Mouse (Mus musculus) hindbrain, embryonic 13.5 days (tissue): Measurements from ENCODE around the gene Acvr1c. TPM values are rescaled to one million over a fixed set of nuclear protein-coding genes. Genes with fewer than 3 reads are reported as not detected.
A peak's percentile ranks its signal among the peaks of the same experiment; 100 is the strongest.

Experiments used
- ATAC-seq: fragments of 200-750 bp; cut with Nextera tagmentation; 2 replicates; pipeline ENCODE4 v1.8.0; 2017; ENCODE audit warnings: moderate TSS enrichment; ENCODE audit not compliant: low FRiP score
- H3K27ac ChIP-seq: fragments of 300-500 bp; sonication (generic); 2 replicates; pipeline ENCODE4 v1.5.1; 2015; ENCODE audit warnings: inconsistent platforms, mild to moderate bottlenecking, moderate library complexity
- H3K27me3 ChIP-seq: fragments of 300-500 bp; sonication (generic); 2 replicates; pipeline ENCODE4 v1.6.1; 2015; ENCODE audit warnings: mild to moderate bottlenecking, inconsistent platforms
- H3K36me3 ChIP-seq: fragments of 300-500 bp; sonication (generic); 2 replicates; pipeline ENCODE4 v1.6.1; 2015; ENCODE audit warnings: mild to moderate bottlenecking, inconsistent platforms
- H3K4me1 ChIP-seq: fragments of 300-500 bp; sonication (generic); replicated peaks from 2 replicates; pipeline ENCODE4 v1.6.1; 2015; ENCODE audit warnings: inconsistent platforms
- H3K4me2 ChIP-seq: fragments of 300-500 bp; sonication (generic); 2 replicates; pipeline ENCODE4 v1.6.1; 2015; ENCODE audit warnings: inconsistent platforms, mild to moderate bottlenecking, moderate library complexity
- H3K4me3 ChIP-seq: fragments of 300-500 bp; sonication (generic); 2 replicates; pipeline ENCODE4 v1.5.1; 2015; ENCODE audit warnings: mild to moderate bottlenecking, inconsistent platforms
- H3K9ac ChIP-seq: fragments of 300-500 bp; sonication (generic); 2 replicates; pipeline ENCODE4 v1.6.1; 2015; ENCODE audit warnings: mild to moderate bottlenecking, inconsistent platforms
- H3K9me3 ChIP-seq: fragments of 300-500 bp; sonication (generic); 2 replicates; pipeline ENCODE4 v1.6.1; 2016; ENCODE audit warnings: inconsistent platforms
- WGBS: fragments of 180-500 bp; shearing (Covaris S2); methylation state at CpG from one replicate; pipeline ENCODE4 v1.1.7; 2015; 5-methylcytosine and 5-hydroxymethylcytosine counted together
- polyA plus RNA-seq: library from polyadenylated mRNA; unstranded; fragments of >200 nt; fragmentation: Nextera tagmentation; extraction: Ambion mirVana; gene quantifications from 2 replicates; pipeline ENCODE4 v1.2.1, GENCODE M21; 2015

Gene Acvr1c
- 0.22 and 0.62 TPM in 2 replicates for polyA plus RNA-seq

DNA sequence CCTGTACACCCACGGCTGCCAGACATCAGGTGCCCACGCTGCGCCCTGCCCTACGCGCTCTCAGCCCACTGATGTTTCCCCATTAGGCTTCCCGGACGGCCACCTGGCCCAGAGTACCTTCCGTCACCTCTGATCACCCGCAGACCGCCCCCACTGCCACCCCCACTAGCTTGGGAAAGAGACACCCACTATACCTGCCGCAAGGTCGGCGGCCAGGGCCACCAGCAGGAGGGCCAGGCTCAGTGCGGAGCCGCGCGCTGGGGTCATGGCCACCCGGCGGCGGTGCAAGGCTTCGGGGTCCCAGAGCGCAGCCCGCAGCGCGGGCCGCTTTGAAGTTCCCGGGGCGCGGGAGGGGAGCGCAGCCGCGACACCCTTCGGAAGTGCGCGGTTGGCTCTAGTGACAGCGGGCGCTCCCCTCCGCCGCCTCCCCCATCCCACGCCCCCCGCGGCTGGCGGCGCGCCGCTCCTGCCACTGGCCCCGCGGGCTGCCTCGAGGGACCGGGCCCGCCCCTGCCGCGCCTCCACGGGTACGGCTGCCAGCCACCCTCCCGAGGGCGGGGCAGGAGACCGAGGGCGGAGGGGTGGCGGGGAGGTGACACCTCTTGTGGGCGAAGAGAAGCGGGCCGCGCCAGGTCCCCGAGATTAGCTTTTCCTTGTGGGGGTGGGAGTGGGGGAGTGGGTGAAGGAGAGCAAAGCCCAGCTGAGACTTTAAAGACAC lies at the start of gene Acvr1c:
Gene Acvr1c (minus strand): TSS at position 482 of the 718 bp plus-strand sequence.
- ATAC-seq, result peak; percentile 85
- H3K27ac ChIP-seq, result no peak within 1 kb of the TSS
- H3K9ac ChIP-seq, result peak within 1 kb of the TSS; percentile 72
- WGBS, result under 1% methylated on average over 53 of the region's 65 CpGs
- H3K36me3 ChIP-seq, result no peaks in the 10 kb centered on the region
- H3K4me3 ChIP-seq, result peak within 1 kb of the TSS; percentile 61
- H3K4me1 ChIP-seq, result peaks cover 11% of the 10 kb centered on the region
- no peaks in the 10 kb centered on the region for H3K9me3 ChIP-seq
- H3K27me3 ChIP-seq, result peaks cover 35% of the 10 kb centered on the region
- peak within 1 kb of the TSS; percentile 100 for H3K4me2 ChIP-seq

- Histone ChIP-seq H3K4me2 (no peak overlapping the region), H3K9me3 (no peaks in the 10 kb centered on the region), H3K9ac (no peak overlapping the region), H3K4me1 (no peaks in the 10 kb centered on the region), H3K27me3 (no peaks in the 10 kb centered on the region), H3K27ac (no peak overlapping the region), H3K4me3 (no peak overlapping the region), H3K36me3 (peaks cover 4% of the 10 kb centered on the region; the same call in 1 of the 2 replicates)
- WGBS, result 89% methylated on average over 2 of the region's 2 CpGs
- ATAC-seq, result no peak
Measured at GRCm38 (mm10) chr2:58403481-58403880, 45.8 kb upstream of the Acvr1c start.

GRCm38 (mm10) chr2:58388601-58389000 lies 30.9 kb upstream of the Acvr1c start:
- Histone ChIP-seq H3K4me1 (no peaks in the 10 kb centered on the region), H3K27me3 (no peaks in the 10 kb centered on the region), H3K9me3 (no peaks in the 10 kb centered on the region), H3K9ac (no peak overlapping the region), H3K4me3 (no peak overlapping the region), H3K4me2 (no peak overlapping the region), H3K36me3 (no peaks in the 10 kb centered on the region), H3K27ac (no peak overlapping the region)
- 81% methylated on average over 7 of the region's 7 CpGs for WGBS
- ATAC-seq, result no peak

- no peaks in the 10 kb centered on the region for H3K27me3 ChIP-seq
- H3K9me3 ChIP-seq, result peaks cover 2% of the 10 kb centered on the region; the same call in 1 of the 2 replicates
- WGBS, result 50% methylated on average over 5 of the region's 5 CpGs
- H3K4me3 ChIP-seq, result no peak overlapping the region
- no peak overlapping the region for H3K4me2 ChIP-seq
- no peaks in the 10 kb centered on the region for H3K4me1 ChIP-seq
- ATAC-seq, result no peak
- H3K36me3 ChIP-seq, result no peaks in the 10 kb centered on the region
- no peak overlapping the region for H3K27ac ChIP-seq
- H3K9ac ChIP-seq, result no peak overlapping the region
Measured at GRCm38 (mm10) chr2:58380020-58380419, 22.3 kb upstream of the Acvr1c start.

- no peak overlapping the region for H3K4me2 ChIP-seq
- no peaks in the 10 kb centered on the region for H3K4me1 ChIP-seq
- no peak overlapping the region for H3K4me3 ChIP-seq
- ATAC-seq, result no peak
- no peak overlapping the region for H3K27ac ChIP-seq
- H3K36me3 ChIP-seq, result no peaks in the 10 kb centered on the region
- WGBS, result 41% methylated on average over 1 of the region's 1 CpGs
- H3K9ac ChIP-seq, result no peak overlapping the region
- peaks cover 7% of the 10 kb centered on the region for H3K9me3 ChIP-seq
- no peaks in the 10 kb centered on the region for H3K27me3 ChIP-seq
Measured at GRCm38 (mm10) chr2:58379475-58379874, 21.8 kb upstream of the Acvr1c start.

- Histone ChIP-seq H3K4me3 (no peak overlapping the region), H3K36me3 (no peaks in the 10 kb centered on the region), H3K9ac (no peak overlapping the region), H3K9me3 (peaks cover 7% of the 10 kb centered on the region), H3K4me2 (no peak overlapping the region), H3K4me1 (no peaks in the 10 kb centered on the region), H3K27me3 (no peaks in the 10 kb centered on the region), H3K27ac (no peak overlapping the region)
- no peak for ATAC-seq
- 53% methylated on average over 9 of the region's 9 CpGs for WGBS
Measured at GRCm38 (mm10) chr2:58377417-58378130, 19.9 kb upstream of the Acvr1c start.

- no peaks in the 10 kb centered on the region for H3K4me1 ChIP-seq
- 76% methylated on average over 3 of the region's 3 CpGs for WGBS
- no peak overlapping the region for H3K9ac ChIP-seq
- H3K27me3 ChIP-seq, result no peaks in the 10 kb centered on the region
- H3K27ac ChIP-seq, result no peak overlapping the region
- no peak overlapping the region for H3K4me3 ChIP-seq
- no peaks in the 10 kb centered on the region for H3K36me3 ChIP-seq
- H3K4me2 ChIP-seq, result no peak overlapping the region
- H3K9me3 ChIP-seq, result no peaks in the 10 kb centered on the region
- ATAC-seq, result no peak
Measured at GRCm38 (mm10) chr2:58366196-58366595, 8.5 kb upstream of the Acvr1c start.

DNA sequence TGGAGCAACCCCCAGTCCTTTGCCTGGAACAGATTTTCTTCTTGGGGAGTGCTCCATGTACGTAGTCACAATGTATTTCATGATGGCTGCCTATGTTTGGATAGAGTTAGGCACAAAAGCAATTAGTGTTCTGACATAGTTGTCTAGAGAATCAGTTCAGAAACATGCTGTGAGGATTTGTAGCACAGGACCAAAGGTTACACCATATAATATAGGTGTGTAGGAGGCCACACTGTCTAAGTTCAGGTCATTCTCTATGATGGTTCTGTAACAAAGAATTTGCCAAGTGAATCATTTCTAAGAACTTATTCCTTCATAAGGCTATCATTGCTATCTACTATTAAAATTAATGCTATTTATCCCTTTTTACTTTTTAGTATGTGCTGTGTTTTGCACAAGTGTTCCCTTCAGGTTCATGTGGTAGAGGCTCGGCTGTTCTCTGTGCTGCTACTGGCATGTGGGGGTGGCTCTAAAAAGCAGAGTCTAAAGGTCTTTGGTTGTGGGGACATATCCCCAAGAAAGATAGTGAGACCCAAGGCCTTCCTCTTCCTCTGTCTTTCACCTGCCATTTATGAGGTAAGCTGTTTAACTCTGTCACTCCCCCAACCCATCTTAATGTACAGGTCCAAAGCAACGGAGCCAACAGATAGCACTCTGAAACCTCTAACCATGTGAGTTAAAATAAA lies 3.8 kb upstream of the Acvr1c start:
- H3K36me3 ChIP-seq, result no peaks in the 10 kb centered on the region
- 88% methylated on average over 3 of the region's 3 CpGs for WGBS
- no peak overlapping the region for H3K27ac ChIP-seq
- peaks cover 11% of the 10 kb centered on the region for H3K4me1 ChIP-seq
- no peak overlapping the region for H3K4me2 ChIP-seq
- no peak overlapping the region for H3K4me3 ChIP-seq
- no peaks in the 10 kb centered on the region for H3K9me3 ChIP-seq
- ATAC-seq, result no peak
- no peak overlapping the region for H3K9ac ChIP-seq
- H3K27me3 ChIP-seq, result peaks cover 17% of the 10 kb centered on the region

DNA sequence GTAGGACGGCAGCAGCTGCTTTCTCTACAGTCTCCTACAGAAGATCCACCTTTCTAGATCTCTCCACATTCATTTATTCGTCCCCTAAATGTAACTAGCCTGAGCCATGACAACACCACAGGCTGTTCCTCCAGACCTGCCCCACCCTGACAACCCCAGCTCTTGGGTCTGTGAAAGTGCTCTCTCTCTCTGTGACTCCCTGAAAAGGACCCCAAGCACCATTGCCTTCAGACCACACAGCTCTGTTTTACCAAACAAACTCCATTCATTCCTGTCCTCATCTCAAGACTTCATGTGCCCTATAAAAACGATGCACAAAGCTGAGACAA lies 401 bp upstream of the Acvr1c start:
- Histone ChIP-seq H3K4me3 (peak overlapping the region; percentile 61), H3K4me2 (peak overlapping the region; percentile 100), H3K9me3 (no peaks in the 10 kb centered on the region), H3K27ac (no peak overlapping the region), H3K27me3 (peaks cover 35% of the 10 kb centered on the region), H3K9ac (peak overlapping the region; percentile 72), H3K36me3 (no peaks in the 10 kb centered on the region), H3K4me1 (peaks cover 11% of the 10 kb centered on the region)
- WGBS, result 17% methylated on average over 3 of the region's 3 CpGs
- peak; percentile 23; the same call in 1 of the 2 replicates for ATAC-seq

DNA sequence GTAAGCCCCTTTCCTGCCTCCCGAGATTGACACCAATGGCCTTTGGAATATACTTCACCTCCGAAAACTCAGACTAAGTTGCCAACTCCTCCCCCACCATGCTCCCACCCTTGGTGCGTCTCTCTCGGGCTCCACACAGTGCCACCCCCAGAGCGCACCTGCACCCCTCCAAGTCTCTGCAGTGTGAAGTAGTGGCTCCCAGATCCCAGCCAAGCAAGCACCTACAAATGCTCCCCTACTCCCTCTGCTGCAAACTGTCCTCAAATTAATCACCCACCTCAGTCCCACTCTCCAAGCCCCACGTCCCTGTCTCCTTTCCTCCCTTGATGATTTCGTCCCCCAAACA lies 654 bp downstream of the Acvr1c start:
- Histone ChIP-seq H3K36me3 (no peaks in the 10 kb centered on the region), H3K27ac (no peak overlapping the region), H3K4me2 (peak overlapping the region; percentile 100), H3K9ac (peak overlapping the region; percentile 72), H3K27me3 (peaks cover 35% of the 10 kb centered on the region), H3K4me1 (peaks cover 11% of the 10 kb centered on the region), H3K9me3 (no peaks in the 10 kb centered on the region), H3K4me3 (peak overlapping the region; percentile 61)
- WGBS, result under 1% methylated on average over 7 of the region's 7 CpGs
- ATAC-seq, result peak; percentile 62

DNA sequence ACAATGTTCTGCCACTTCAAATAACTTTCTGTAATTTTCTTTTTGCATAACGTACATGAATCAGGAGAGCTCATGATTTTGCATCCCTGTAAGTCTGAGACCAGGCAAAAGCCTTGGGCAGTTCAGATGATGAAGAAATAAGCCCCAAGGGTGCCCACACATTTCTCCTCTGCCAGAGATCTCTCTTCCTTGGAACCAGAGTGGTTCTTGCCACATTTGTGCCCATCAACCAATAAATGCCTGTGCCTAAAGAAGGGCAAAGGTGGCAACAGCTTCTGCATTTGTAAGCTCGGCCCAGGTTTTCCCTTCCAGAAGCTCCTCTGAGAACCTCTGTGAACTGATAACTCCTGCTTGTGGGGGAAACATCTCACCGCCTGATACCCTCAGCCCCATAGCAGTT lies 3.3 kb downstream of the Acvr1c start:
- no peaks in the 10 kb centered on the region for H3K36me3 ChIP-seq
- no peak overlapping the region for H3K4me3 ChIP-seq
- no peak overlapping the region for H3K4me2 ChIP-seq
- no peak overlapping the region for H3K9ac ChIP-seq
- ATAC-seq, result no peak
- WGBS, result 93% methylated on average over 3 of the region's 3 CpGs
- H3K4me1 ChIP-seq, result peaks cover 11% of the 10 kb centered on the region
- no peaks in the 10 kb centered on the region for H3K9me3 ChIP-seq
- no peak overlapping the region for H3K27ac ChIP-seq
- H3K27me3 ChIP-seq, result peaks cover 35% of the 10 kb centered on the region

- H3K4me2 ChIP-seq, result no peak overlapping the region
- no peaks in the 10 kb centered on the region for H3K9me3 ChIP-seq
- no peak for ATAC-seq
- H3K27ac ChIP-seq, result no peak overlapping the region
- no peak overlapping the region for H3K9ac ChIP-seq
- peaks cover 31% of the 10 kb centered on the region for H3K27me3 ChIP-seq
- WGBS, result 80% methylated on average over 5 of the region's 5 CpGs
- no peaks in the 10 kb centered on the region for H3K36me3 ChIP-seq
- no peak overlapping the region for H3K4me3 ChIP-seq
- peaks cover 10% of the 10 kb centered on the region for H3K4me1 ChIP-seq
Measured at GRCm38 (mm10) chr2:58352846-58353245, 4.8 kb downstream of the Acvr1c start.
